Mouse (Mus musculus): Measurements from ENCODE around the gene Olfr1032.
"Not testable (repeated sequence)": the region's sequence is repeated elsewhere in the genome, so short reads cannot be mapped to it uniquely, and the experiment has no call there.

- TF ChIP-seq CTCF (IDR thresholded peaks at IDR 0.05; ENCODE audit: control insufficient read depth, insufficient read depth, low read length); POLR2A (IDR thresholded peaks at IDR 0.05; ENCODE audit: borderline replicate concordance, control insufficient read depth, low read depth, low read length): not testable (repeated sequence)
Observed at GRCm38 (mm10) chr2:86021518-86021917, 16.2 kb downstream of the Olfr1032 start.

Measured in bone marrow, adult 2 months (tissue).